ENCODE assay signal across 9 mouse cellular contexts in genomic region chr10:63386991-63387390, GRCm38 (mm10). TPM values are rescaled to one million over a fixed set of nuclear protein-coding genes. Genes with fewer than 3 reads are reported as not detected.
DNase-seq lines count a peak whose midpoint lies in the region; ATAC-seq lines count a peak whose summit lies in the region.
"Had no signal": no experiment of that assay in that cellular context is flagged by ENCODE, and none has a peak within 500 bp of the region (broad histone marks: within the 10 kb centered on the region; RNA-seq: fewer than 3 reads in every experiment).

No protein-coding gene starts in this region.

- peak overlapping the region; percentile 56; the same call in 1 of the 2 replicates for H3K27ac ChIP-seq in kidney, embryonic 15.5 days
- H3K27ac ChIP-seq in hindbrain, embryonic 14.5 days, result no peak overlapping the region
- peak overlapping the region; percentile 63; the same call in 1 of the 2 replicates for H3K27ac ChIP-seq in midbrain, embryonic 14.5 days (replicated peaks; ENCODE audit: low read depth, low read length)

- H3K9ac ChIP-seq in kidney, embryonic 15.5 days, result peak overlapping the region; percentile 49
- H3K9ac ChIP-seq in hindbrain, embryonic 14.5 days, result peak overlapping the region; percentile 56
- peak overlapping the region; percentile 51; the same call in 1 of the 2 replicates for H3K9ac ChIP-seq in midbrain, embryonic 14.5 days (replicated peaks; ENCODE audit: low read length)

- no peaks in the 10 kb centered on the region for H3K9me3 ChIP-seq in kidney, embryonic 15.5 days (replicated peaks)
- no peaks in the 10 kb centered on the region for H3K9me3 ChIP-seq in hindbrain, embryonic 14.5 days (ENCODE audit: control insufficient read depth, low read length)
- no peaks in the 10 kb centered on the region for H3K9me3 ChIP-seq in midbrain, embryonic 14.5 days (ENCODE audit: control insufficient read depth, low read length)

- ATAC-seq in kidney, embryonic 15.5 days (replicated peaks; ENCODE audit: low FRiP score), result no peak
- no peak for ATAC-seq in hindbrain, embryonic 14.5 days (ENCODE audit: low FRiP score)
- no peak for ATAC-seq in midbrain, embryonic 14.5 days (ENCODE audit: low FRiP score, low TSS enrichment)

- H3K4me1 ChIP-seq in kidney, embryonic 15.5 days, result no peaks in the 10 kb centered on the region
- H3K4me1 ChIP-seq in hindbrain, embryonic 14.5 days (replicated peaks; ENCODE audit: control insufficient read depth, insufficient read depth, low read length), result 0 out of 2 replicates have a peak, but pooled peaks cover under 1% of the 10 kb centered on the region
- 0 out of 2 replicates have a peak, but pooled peaks cover under 1% of the 10 kb centered on the region for H3K4me1 ChIP-seq in midbrain, embryonic 14.5 days (ENCODE audit: control insufficient read depth, insufficient read depth, low read length)

- peak overlapping the region; percentile 62 for H3K4me2 ChIP-seq in kidney, embryonic 15.5 days
- peak overlapping the region; percentile 73 for H3K4me2 ChIP-seq in hindbrain, embryonic 14.5 days (replicated peaks)
- H3K4me2 ChIP-seq in midbrain, embryonic 14.5 days (ENCODE audit: low read length), result peak overlapping the region; percentile 72

- WGBS in kidney, embryonic 15.5 days, result 3% methylated on average over 10 of the region's 10 CpGs
- 4% methylated on average over 10 of the region's 10 CpGs for WGBS in hindbrain, embryonic 14.5 days
- WGBS in midbrain, embryonic 14.5 days, result 2% methylated on average over 10 of the region's 10 CpGs

- H3K36me3 ChIP-seq in kidney, embryonic 15.5 days, result no peaks in the 10 kb centered on the region
- no peaks in the 10 kb centered on the region for H3K36me3 ChIP-seq in hindbrain, embryonic 14.5 days (replicated peaks; ENCODE audit: control insufficient read depth, insufficient read depth)
- no peaks in the 10 kb centered on the region for H3K36me3 ChIP-seq in midbrain, embryonic 14.5 days (ENCODE audit: control insufficient read depth, insufficient read depth, low read length)

- no peaks in the 10 kb centered on the region for H3K27me3 ChIP-seq in kidney, embryonic 15.5 days
- H3K27me3 ChIP-seq in hindbrain, embryonic 14.5 days (ENCODE audit: control insufficient read depth, insufficient read depth, low read length), result no peaks in the 10 kb centered on the region
- no peaks in the 10 kb centered on the region for H3K27me3 ChIP-seq in midbrain, embryonic 14.5 days (ENCODE audit: control insufficient read depth, insufficient read depth, low read length)

- peak overlapping the region; percentile 58 for H3K4me3 ChIP-seq in kidney, embryonic 15.5 days (replicated peaks)
- peak overlapping the region; percentile 49 for H3K4me3 ChIP-seq in hindbrain, embryonic 14.5 days (replicated peaks; ENCODE audit: low read length)
- peak overlapping the region; percentile 53 for H3K4me3 ChIP-seq in midbrain, embryonic 14.5 days (replicated peaks; ENCODE audit: low read depth, low read length)

- no peak for DNase-seq in kidney, postnatal 10 days
- DNase-seq in brain, adult 2 months (ENCODE audit: low read depth, low spot score), result peak; percentile 32
- DNase-seq in hindbrain, embryonic 14.5 days (ENCODE audit: low spot score), result peak; percentile 32
- DNase-seq in midbrain, embryonic 14.5 days, result peak; percentile 40
- no peak for DNase-seq in right cerebral cortex, postnatal 10 days (ENCODE audit: low spot score in 2 of 2)
- no peak for DNase-seq in adrenal gland, adult 2 months
- DNase-seq in thymus, postnatal 4 days, result no peak

RNA-seq across cellular contexts. Expression of gene Dnajc12, which starts 4.7 kb away (rescaled TPM):
- 12.3 and 12.5 TPM in 2 replicates for polyA plus RNA-seq in kidney, embryonic 15.5 days (2015; fragmentation: Nextera tagmentation; extraction: Ambion mirVana)
- polyA plus RNA-seq in hindbrain, embryonic 14.5 days (2014; fragmentation: Nextera tagmentation; extraction: Ambion mirVana), result 19.7 and 23.4 TPM in 2 replicates
- 20.5 and 20.8 TPM in 2 replicates for polyA plus RNA-seq in midbrain, embryonic 14.5 days (2014; fragmentation: Nextera tagmentation; extraction: Ambion mirVana)
- total RNA-seq in adrenal gland, adult 2 months (2021), result 10 to 100 TPM; 13.0 to 19.2 TPM
- 0.57 and 0.68 TPM in 2 replicates for polyA plus RNA-seq in adrenal gland, adult 2 months (2012; rRNA removed)

RNA-seq across cellular contexts. Expression of gene Sirt1, which starts 5.5 kb away (rescaled TPM):
- 5.9 and 6.1 TPM in 2 replicates for polyA plus RNA-seq in kidney, embryonic 15.5 days (2015; fragmentation: Nextera tagmentation; extraction: Ambion mirVana)
- polyA plus RNA-seq in hindbrain, embryonic 14.5 days (2014; fragmentation: Nextera tagmentation; extraction: Ambion mirVana), result 5.7 and 6.8 TPM in 2 replicates
- polyA plus RNA-seq in midbrain, embryonic 14.5 days (2014; fragmentation: Nextera tagmentation; extraction: Ambion mirVana), result 7.2 and 7.5 TPM in 2 replicates
- 10 to 100 TPM; 13.9 to 17.4 TPM for total RNA-seq in adrenal gland, adult 2 months (2021)
- 1.2 and 1.4 TPM in 2 replicates for polyA plus RNA-seq in adrenal gland, adult 2 months (2012; rRNA removed)

RNA-seq across cellular contexts. Expression of gene Gm7075, which starts 34.6 kb away (rescaled TPM):
- not detected in 2 replicates for polyA plus RNA-seq in kidney, embryonic 15.5 days (2015; fragmentation: Nextera tagmentation; extraction: Ambion mirVana)
- polyA plus RNA-seq in hindbrain, embryonic 14.5 days (2014; fragmentation: Nextera tagmentation; extraction: Ambion mirVana), result not detected in 2 replicates
- polyA plus RNA-seq in midbrain, embryonic 14.5 days (2014; fragmentation: Nextera tagmentation; extraction: Ambion mirVana), result not detected in 2 replicates
- not detected for total RNA-seq in adrenal gland, adult 2 months (2021)
- polyA plus RNA-seq in adrenal gland, adult 2 months (2012; rRNA removed), result not detected in 2 replicates
- total RNA-seq: adrenal gland, postnatal 14 days had no signal

RNA-seq across cellular contexts. Expression of gene Ctnna3, which starts 42.9 kb away (rescaled TPM):
- 0.53 and 0.59 TPM in 2 replicates for polyA plus RNA-seq in kidney, embryonic 15.5 days (2015; fragmentation: Nextera tagmentation; extraction: Ambion mirVana)
- 2.9 and 4.1 TPM in 2 replicates for polyA plus RNA-seq in hindbrain, embryonic 14.5 days (2014; fragmentation: Nextera tagmentation; extraction: Ambion mirVana)
- 0.94 and 1.1 TPM in 2 replicates for polyA plus RNA-seq in midbrain, embryonic 14.5 days (2014; fragmentation: Nextera tagmentation; extraction: Ambion mirVana)
- total RNA-seq in adrenal gland, adult 2 months (2021), result under 1 TPM; 0.37 to 0.83 TPM
- 0.06 TPM in 1 of 2 replicates, not detected in the other for polyA plus RNA-seq in adrenal gland, adult 2 months (2012; rRNA removed)

Comparison
In these comparisons a context has a peak if more than half of its experiments do, and no peak if none do; other contexts are left out.
1. DNase-seq: peak in brain, adult 2 months (single experiment), hindbrain, embryonic 14.5 days (single experiment) and midbrain, embryonic 14.5 days (single experiment); none in kidney, postnatal 10 days (single experiment), right cerebral cortex, postnatal 10 days (0 of 2), adrenal gland, adult 2 months (single experiment) and thymus, postnatal 4 days (single experiment).
2. Peak in every context shown above with its lines, with median percentiles within 50 percentile points of each other: H3K4me2 ChIP-seq, H3K4me3 ChIP-seq and H3K9ac ChIP-seq.